Mouse (Mus musculus): ENCODE measurements at regions not wholly inside any gene's neighbourhood (a gene's known extent, or its start where the extent isn't known, plus 50 kb on each side); places are given as distances from the start of the nearest gene placed in this dataset.
A peak's percentile ranks its signal among the peaks of the same experiment; 100 is the strongest.

DNA sequence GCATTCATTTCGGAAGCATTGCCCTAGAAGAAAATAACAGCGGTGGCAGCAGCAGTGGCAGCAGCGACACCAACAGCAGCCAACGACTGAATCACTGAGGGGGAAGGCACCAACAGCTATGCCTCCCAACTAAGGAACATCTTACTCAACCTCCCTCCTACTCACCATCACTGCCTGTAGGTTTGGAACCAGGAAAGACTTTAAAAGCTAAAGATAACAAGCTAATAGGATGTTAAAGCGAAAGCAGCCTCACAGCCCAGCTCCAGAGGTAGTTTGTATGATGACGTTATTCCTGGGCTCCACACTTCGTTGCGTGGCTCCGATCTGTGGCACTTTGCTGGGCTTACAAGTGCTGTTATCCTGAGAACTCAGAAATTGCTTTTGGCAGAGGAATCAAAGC lies 289.6 kb downstream of the Cd83 start:
- Histone ChIP-seq H3K27me3 (replicated peaks; ENCODE audit: control insufficient read depth, insufficient read depth, low read length) (no peaks in the 10 kb centered on the region), H3K4me2 (ENCODE audit: low read length) (no peak overlapping the region), H3K9ac (ENCODE audit: low read length) (no peak overlapping the region), H3K4me3 (ENCODE audit: low read depth, low read length) (no peak overlapping the region), H3K36me3 (ENCODE audit: control insufficient read depth, insufficient read depth, low read length) (no peaks in the 10 kb centered on the region), H3K4me1 (replicated peaks; ENCODE audit: control insufficient read depth, insufficient read depth, low read length) (no peaks in the 10 kb centered on the region), H3K27ac (ENCODE audit: low read depth) (no peak overlapping the region), H3K9me3 (ENCODE audit: control insufficient read depth, low read length) (0 out of 2 replicates have a peak, but pooled peaks cover 3% of the 10 kb centered on the region)
- ATAC-seq (replicated peaks; ENCODE audit: low FRiP score, low TSS enrichment, low read depth) (no peak), DNase-seq (ENCODE audit: low spot score) (peak; percentile 3)
- 90% methylated on average over 9 of the region's 9 CpGs for WGBS

GRCm38 (mm10) chr13:44077022-44077421 lies 292.4 kb downstream of the Cd83 start:
- no peaks in the 10 kb centered on the region for H3K36me3 ChIP-seq (ENCODE audit: control insufficient read depth, insufficient read depth, low read length)
- DNase-seq (ENCODE audit: low spot score) (peak; percentile 1), ATAC-seq (replicated peaks; ENCODE audit: low FRiP score, low TSS enrichment, low read depth) (no peak)
- no peak overlapping the region for H3K4me3 ChIP-seq (ENCODE audit: low read depth, low read length)
- no peak overlapping the region for H3K9ac ChIP-seq (ENCODE audit: low read length)
- H3K4me1 ChIP-seq (replicated peaks; ENCODE audit: control insufficient read depth, insufficient read depth, low read length) = no peaks in the 10 kb centered on the region
- 88% methylated on average over 10 of the region's 10 CpGs for WGBS
- H3K27me3 ChIP-seq (replicated peaks; ENCODE audit: control insufficient read depth, insufficient read depth, low read length) = no peaks in the 10 kb centered on the region
- no peak overlapping the region for H3K4me2 ChIP-seq (ENCODE audit: low read length)
- 0 out of 2 replicates have a peak, but pooled peaks cover 3% of the 10 kb centered on the region for H3K9me3 ChIP-seq (ENCODE audit: control insufficient read depth, low read length)
- H3K27ac ChIP-seq (ENCODE audit: low read depth) = no peak overlapping the region

- Histone ChIP-seq H3K36me3 (ENCODE audit: control insufficient read depth, insufficient read depth, low read length) (no peaks in the 10 kb centered on the region), H3K4me2 (ENCODE audit: low read length) (no peak overlapping the region), H3K27ac (ENCODE audit: low read depth) (peak overlapping the region; percentile 27; the same call in 1 of the 2 replicates), H3K4me1 (replicated peaks; ENCODE audit: control insufficient read depth, insufficient read depth, low read length) (peaks cover 9% of the 10 kb centered on the region), H3K4me3 (ENCODE audit: low read depth, low read length) (no peak overlapping the region), H3K9ac (ENCODE audit: low read length) (no peak overlapping the region), H3K9me3 (ENCODE audit: control insufficient read depth, low read length) (no peaks in the 10 kb centered on the region), H3K27me3 (replicated peaks; ENCODE audit: control insufficient read depth, insufficient read depth, low read length) (no peaks in the 10 kb centered on the region)
- peak; percentile 50 for DNase-seq (ENCODE audit: low spot score)
- ATAC-seq (replicated peaks; ENCODE audit: low FRiP score, low TSS enrichment, low read depth) = no peak
- WGBS = 46% methylated on average over 10 of the region's 10 CpGs
Observed at GRCm38 (mm10) chr13:44085621-44086510, 301.3 kb downstream of the Cd83 start.

DNA sequence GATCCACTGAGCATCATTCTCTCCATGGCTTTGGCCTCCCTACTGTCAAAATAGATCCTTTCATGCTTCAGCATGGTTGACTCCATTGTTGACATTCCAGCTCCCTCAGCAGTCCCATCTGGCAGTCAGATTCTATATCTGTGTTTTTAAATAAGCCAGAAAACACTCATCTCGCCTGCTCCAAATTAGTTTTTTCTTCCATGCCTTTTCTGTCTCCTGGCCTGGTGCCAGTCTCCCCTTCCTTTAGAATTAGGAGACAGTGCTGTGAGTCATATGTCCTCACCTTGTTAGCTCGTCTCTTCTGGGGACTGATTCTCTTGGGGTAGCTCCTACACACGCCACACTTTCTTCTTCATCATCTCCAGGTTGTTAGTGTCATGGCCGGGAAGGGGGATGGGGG lies 302.2 kb downstream of the Cd83 start:
- no peak for DNase-seq (ENCODE audit: low spot score)
- H3K36me3 ChIP-seq (ENCODE audit: control insufficient read depth, insufficient read depth, low read length) = no peaks in the 10 kb centered on the region
- H3K9ac ChIP-seq (ENCODE audit: low read length) = no peak overlapping the region
- H3K9me3 ChIP-seq (ENCODE audit: control insufficient read depth, low read length) = no peaks in the 10 kb centered on the region
- ATAC-seq (replicated peaks; ENCODE audit: low FRiP score, low TSS enrichment, low read depth) = no peak
- no peak overlapping the region for H3K4me2 ChIP-seq (ENCODE audit: low read length)
- H3K27ac ChIP-seq (ENCODE audit: low read depth) = peak overlapping the region; percentile 38; the same call in 1 of the 2 replicates
- 41% methylated on average over 4 of the region's 4 CpGs for WGBS
- peaks cover 9% of the 10 kb centered on the region for H3K4me1 ChIP-seq (replicated peaks; ENCODE audit: control insufficient read depth, insufficient read depth, low read length)
- H3K4me3 ChIP-seq (ENCODE audit: low read depth, low read length) = no peak overlapping the region
- no peaks in the 10 kb centered on the region for H3K27me3 ChIP-seq (replicated peaks; ENCODE audit: control insufficient read depth, insufficient read depth, low read length)

- ATAC-seq (replicated peaks; ENCODE audit: low FRiP score, low TSS enrichment, low read depth) = no peak
- peak; percentile 33 for DNase-seq (ENCODE audit: low spot score)
- no peak overlapping the region for H3K9ac ChIP-seq (ENCODE audit: low read length)
- H3K4me1 ChIP-seq (replicated peaks; ENCODE audit: control insufficient read depth, insufficient read depth, low read length) = peaks cover 10% of the 10 kb centered on the region
- H3K4me2 ChIP-seq (ENCODE audit: low read length) = no peak overlapping the region
- WGBS = 76% methylated on average over 2 of the region's 2 CpGs
- H3K27ac ChIP-seq (ENCODE audit: low read depth) = no peak overlapping the region
- H3K9me3 ChIP-seq (ENCODE audit: control insufficient read depth, low read length) = no peaks in the 10 kb centered on the region
- H3K4me3 ChIP-seq (ENCODE audit: low read depth, low read length) = no peak overlapping the region
- H3K27me3 ChIP-seq (replicated peaks; ENCODE audit: control insufficient read depth, insufficient read depth, low read length) = 0 out of 2 replicates have a peak, but pooled peaks cover 5% of the 10 kb centered on the region
- H3K36me3 ChIP-seq (ENCODE audit: control insufficient read depth, insufficient read depth, low read length) = no peaks in the 10 kb centered on the region
Observed at GRCm38 (mm10) chr13:44097141-44097540, 312.6 kb downstream of the Cd83 start.

- ATAC-seq (replicated peaks; ENCODE audit: low FRiP score, low TSS enrichment, low read depth) = no peak
- Histone ChIP-seq H3K9me3 (ENCODE audit: control insufficient read depth, low read length) (no peaks in the 10 kb centered on the region), H3K4me1 (replicated peaks; ENCODE audit: control insufficient read depth, insufficient read depth, low read length) (peaks cover 10% of the 10 kb centered on the region), H3K27me3 (replicated peaks; ENCODE audit: control insufficient read depth, insufficient read depth, low read length) (0 out of 2 replicates have a peak, but pooled peaks cover 5% of the 10 kb centered on the region), H3K4me3 (ENCODE audit: low read depth, low read length) (no peak overlapping the region), H3K36me3 (ENCODE audit: control insufficient read depth, insufficient read depth, low read length) (no peaks in the 10 kb centered on the region), H3K9ac (ENCODE audit: low read length) (no peak overlapping the region), H3K4me2 (ENCODE audit: low read length) (no peak overlapping the region), H3K27ac (ENCODE audit: low read depth) (no peak overlapping the region)
- peak; percentile 53 for DNase-seq (ENCODE audit: low spot score)
- 48% methylated on average over 9 of the region's 9 CpGs for WGBS
Observed at GRCm38 (mm10) chr13:44099511-44099910, 314.9 kb downstream of the Cd83 start.

DNA sequence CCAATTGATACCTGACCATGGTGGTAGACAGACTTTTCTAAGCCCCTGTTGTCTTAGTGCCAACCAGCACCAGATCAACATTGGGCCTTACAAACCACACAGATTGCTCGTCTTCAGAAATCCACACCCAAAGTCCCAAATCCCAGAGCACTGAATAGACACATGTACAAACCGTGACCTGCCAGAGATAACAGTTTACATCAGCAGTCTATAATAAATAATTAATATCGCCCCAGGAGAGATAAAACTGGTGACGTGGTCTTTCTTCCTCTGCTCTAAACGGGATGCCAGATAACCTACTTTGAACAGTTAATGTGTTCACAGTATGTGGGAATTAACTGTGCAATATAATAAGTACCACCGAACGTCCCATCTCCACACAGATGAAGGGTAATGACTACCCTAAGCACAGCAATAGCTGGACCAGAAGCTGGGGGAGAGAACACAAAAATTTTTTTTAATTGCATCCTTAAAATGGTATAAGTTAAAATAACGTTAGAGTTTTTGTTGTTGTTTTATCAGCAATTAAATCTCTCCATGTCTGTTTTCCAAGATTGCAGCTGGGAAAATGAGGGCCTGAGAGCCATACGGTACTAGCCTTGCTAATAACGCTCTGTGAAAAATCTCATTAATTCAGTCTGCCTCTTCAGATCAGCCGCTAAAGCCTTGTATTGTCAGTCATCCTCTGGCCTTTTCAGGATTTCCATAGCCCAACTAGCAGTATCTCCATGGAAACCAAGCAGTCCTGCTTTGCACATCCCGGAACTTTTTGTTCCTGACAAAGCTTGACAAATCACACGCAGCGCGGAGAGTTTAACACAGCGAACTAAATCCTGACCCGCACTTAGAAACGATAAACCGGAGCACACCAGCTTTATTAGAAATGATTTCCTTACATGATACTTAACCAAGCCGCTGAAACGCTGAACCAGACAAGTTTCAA lies 315.8 kb downstream of the Cd83 start:
- 21% methylated on average over 21 of the region's 21 CpGs for WGBS
- Histone ChIP-seq H3K27ac (ENCODE audit: low read depth) (no peak overlapping the region), H3K4me3 (ENCODE audit: low read depth, low read length) (no peak overlapping the region), H3K36me3 (ENCODE audit: control insufficient read depth, insufficient read depth, low read length) (no peaks in the 10 kb centered on the region), H3K9ac (ENCODE audit: low read length) (peak overlapping the region; percentile 27; the same call in 1 of the 2 replicates), H3K27me3 (replicated peaks; ENCODE audit: control insufficient read depth, insufficient read depth, low read length) (0 out of 2 replicates have a peak, but pooled peaks cover 5% of the 10 kb centered on the region), H3K4me1 (replicated peaks; ENCODE audit: control insufficient read depth, insufficient read depth, low read length) (peaks cover 10% of the 10 kb centered on the region), H3K9me3 (ENCODE audit: control insufficient read depth, low read length) (no peaks in the 10 kb centered on the region), H3K4me2 (ENCODE audit: low read length) (peak overlapping the region; percentile 38)
- no peak for ATAC-seq (replicated peaks; ENCODE audit: low FRiP score, low TSS enrichment, low read depth)
- peak; percentile 61 for DNase-seq (ENCODE audit: low spot score)

GRCm38 (mm10) chr13:44101161-44101560 lies 316.6 kb downstream of the Cd83 start:
- WGBS = 21% methylated on average over 6 of the region's 6 CpGs
- H3K36me3 ChIP-seq (ENCODE audit: control insufficient read depth, insufficient read depth, low read length) = no peaks in the 10 kb centered on the region
- H3K4me2 ChIP-seq (ENCODE audit: low read length) = peak overlapping the region; percentile 38
- no peak for ATAC-seq (replicated peaks; ENCODE audit: low FRiP score, low TSS enrichment, low read depth)
- H3K27me3 ChIP-seq (replicated peaks; ENCODE audit: control insufficient read depth, insufficient read depth, low read length) = 0 out of 2 replicates have a peak, but pooled peaks cover 5% of the 10 kb centered on the region
- DNase-seq (ENCODE audit: low spot score) = no peak
- H3K27ac ChIP-seq (ENCODE audit: low read depth) = no peak overlapping the region
- no peak overlapping the region for H3K4me3 ChIP-seq (ENCODE audit: low read depth, low read length)
- no peaks in the 10 kb centered on the region for H3K9me3 ChIP-seq (ENCODE audit: control insufficient read depth, low read length)
- peaks cover 10% of the 10 kb centered on the region for H3K4me1 ChIP-seq (replicated peaks; ENCODE audit: control insufficient read depth, insufficient read depth, low read length)
- no peak overlapping the region for H3K9ac ChIP-seq (ENCODE audit: low read length)

Measured in intestine, embryonic 14.5 days (tissue).